Mouse (Mus musculus) MN1 (cell line): ENCODE results near the gene Fam114a2.
"Not testable (repeated sequence)": the region's sequence is repeated elsewhere in the genome, so short reads cannot be mapped to it uniquely, and the experiment has no call there.

ENCODE experiments used
- DNase-seq: peaks from one replicate; pipeline ENCODE4 v3.0.0-alpha.2; 2016; ENCODE audit warnings: low spot score

Fam114a2 gene

DNA sequence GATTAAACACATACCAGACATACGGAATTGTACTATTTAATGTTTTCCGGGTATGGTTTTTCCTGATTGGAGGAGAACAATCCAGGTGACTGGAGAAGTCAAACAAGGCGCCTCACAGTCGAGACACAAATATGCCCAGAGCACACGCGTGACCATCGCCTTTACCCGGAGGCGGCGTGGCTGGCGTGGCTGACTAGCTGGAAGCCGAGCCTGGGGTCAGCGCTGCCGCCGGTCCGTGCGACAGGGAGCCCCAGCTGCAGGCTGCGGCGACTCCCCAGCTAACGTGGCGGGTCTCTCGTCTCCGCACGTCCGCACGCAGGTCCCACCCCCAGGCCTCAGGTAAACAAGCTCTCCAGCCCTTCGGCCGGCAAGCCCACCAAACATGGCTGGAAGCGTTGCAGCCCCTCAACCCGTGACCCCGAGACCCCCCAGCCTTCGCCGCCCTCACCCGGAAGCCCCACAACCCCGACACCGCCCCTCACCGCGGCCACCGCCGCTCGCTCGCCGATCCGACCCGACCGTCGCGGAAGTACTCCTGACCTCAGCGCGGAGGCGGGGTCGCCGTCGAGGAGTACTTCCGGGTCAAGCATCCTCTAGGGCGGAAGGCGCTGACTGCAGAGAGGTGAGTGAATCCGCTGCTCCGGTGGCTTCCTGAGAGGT, at the start of gene Fam114a2, which contains the start of gene Mfap3:
Fam114a2 (minus strand) TSS at position 527 of the 660 bp plus-strand sequence.
Mfap3 (plus strand) TSS at position 574 of the 660 bp plus-strand sequence.
- peak; percentile 94 for DNase-seq

DNA sequence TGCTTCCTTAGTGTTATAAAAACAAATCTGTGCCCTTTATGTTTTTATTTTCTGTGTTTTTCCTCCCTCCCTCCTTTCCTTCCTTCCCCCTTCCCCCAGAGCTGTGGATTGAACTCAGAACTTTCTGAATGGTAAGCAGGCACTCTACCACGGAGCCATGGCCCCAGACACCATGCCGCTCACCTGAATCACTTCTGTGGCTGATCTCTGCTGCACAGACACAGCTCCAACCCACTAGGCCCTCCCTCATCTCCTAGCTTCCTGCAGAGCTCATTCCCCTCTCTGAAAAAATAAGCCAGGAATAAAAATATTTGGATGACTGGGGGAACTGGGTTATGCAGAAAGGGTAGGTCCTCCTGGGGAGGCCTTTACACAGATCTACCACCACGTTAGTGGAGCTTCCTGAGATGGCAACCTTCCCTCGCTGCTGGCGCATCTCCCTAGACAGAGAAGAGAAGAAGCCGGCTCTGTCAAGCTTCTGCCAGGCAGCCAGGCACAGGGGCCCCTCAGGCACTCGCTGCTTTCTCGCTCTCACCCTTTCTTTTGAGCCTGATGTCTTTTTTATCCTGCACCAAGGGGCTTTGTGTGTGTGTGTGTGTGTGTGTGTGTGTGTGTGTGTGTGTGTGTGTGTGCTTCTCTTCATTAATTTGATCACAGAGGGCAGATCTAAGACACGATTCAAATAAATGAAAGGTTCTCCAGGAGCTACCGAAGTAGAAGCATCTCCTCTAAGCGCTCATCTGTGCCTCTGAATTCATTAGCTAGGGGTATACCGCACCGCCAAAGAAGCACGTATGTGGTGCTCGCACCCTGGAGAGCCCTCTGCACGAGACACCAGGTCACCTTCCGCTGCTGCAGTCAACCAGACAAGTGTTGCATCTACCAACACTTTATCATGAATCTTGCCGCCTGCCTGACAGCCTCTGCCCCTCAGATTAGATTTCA, 47.9 kb upstream of the Fam114a2 start:
- DNase-seq: no peak

DNA sequence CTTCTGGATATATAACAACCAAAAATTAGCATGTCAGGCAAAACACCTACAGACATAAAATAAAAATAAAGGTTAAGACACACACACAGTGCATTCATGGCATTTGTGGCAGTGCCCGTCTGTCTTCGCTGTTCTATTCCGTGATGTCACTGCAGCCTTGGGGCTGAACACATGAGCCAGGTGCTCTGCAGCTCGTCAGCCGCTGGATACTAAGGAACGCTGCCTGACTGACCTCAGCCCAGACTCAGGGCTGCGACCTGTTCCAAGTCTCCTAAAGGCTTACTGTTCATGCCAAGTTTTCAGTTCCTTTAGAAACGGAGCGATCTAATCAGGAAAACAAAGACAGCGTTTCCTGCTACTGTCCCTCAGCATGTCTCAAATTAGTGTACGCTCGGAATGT, 46.1 kb upstream of the Fam114a2 start:
- no peak for DNase-seq

DNA sequence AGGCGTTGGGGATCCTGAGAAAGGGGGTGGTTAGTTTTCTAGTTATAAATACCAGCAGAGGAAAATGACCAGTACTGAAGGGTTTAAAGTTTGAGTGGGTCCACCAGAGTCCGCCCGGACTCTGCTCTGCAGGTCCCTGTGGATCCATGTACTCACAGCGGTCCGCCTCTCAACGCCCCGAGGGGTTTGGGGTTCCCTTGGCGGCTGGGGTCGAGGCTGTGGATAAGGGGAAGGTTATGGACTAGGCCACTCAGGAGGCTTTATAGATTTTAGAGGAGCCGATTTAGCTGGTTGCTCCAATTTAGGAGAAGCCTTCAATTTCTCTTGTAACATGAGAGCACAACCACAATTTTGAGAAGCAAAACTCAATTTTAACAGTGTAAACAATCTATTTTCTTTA, 39.5 kb upstream of the Fam114a2 start:
- not testable (repeated sequence) for DNase-seq

DNA sequence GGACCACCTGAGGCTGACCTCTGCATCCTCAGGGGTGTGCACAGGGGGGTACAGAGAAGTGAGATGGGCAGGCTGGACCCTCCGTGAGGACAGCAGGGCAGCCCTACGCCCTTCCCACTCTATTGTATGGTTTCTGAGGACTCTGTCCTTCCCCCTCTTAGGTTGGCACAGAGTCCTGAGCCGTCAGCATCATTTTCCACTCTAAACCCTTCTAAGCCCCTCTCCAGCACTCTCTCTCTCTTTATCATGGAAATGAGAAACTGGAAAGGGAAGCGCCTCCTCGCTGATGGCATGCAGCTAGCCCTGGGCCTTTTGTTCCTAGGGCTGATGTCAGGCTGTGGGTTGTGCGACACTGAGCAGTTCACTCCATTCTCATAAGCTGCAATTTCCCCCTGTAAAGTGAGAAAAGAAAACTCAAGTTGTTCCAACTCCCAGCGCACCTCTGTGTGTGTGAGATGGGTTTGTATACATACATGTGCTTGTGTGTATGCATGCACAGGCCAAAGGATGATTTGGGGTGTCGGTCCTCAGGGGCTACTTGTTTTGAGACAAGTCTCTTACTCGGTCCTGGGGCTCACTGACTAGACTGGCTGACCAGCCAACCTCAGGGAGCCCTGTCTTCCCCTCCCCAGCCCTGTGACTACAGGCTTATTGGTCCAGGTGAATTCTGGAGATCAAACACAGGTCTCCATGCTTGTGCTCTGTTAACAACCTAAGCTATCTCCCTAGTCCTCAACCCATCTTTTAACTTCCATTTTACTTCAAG, 34.8 kb upstream of the Fam114a2 start:
- no peak for DNase-seq

DNA sequence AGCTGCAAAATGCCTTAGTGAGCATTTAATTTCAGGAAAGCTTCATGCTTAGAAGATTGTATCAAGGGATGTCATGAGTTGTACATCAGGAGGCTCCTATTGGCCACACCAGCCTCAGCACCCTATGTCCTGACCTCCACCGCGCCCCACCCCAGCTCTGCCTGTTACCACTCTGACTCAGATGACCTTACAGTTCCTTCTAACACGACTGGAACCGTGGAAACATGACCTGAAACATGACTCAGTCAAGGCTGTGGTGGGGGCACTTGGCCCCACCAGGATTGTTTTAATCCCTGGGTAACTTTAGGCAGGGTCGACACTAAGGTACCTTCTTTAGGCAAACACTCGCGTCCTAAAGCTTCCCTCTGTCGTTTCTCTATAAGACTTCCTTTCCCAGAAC, 32.6 kb upstream of the Fam114a2 start:
- no peak for DNase-seq

DNA sequence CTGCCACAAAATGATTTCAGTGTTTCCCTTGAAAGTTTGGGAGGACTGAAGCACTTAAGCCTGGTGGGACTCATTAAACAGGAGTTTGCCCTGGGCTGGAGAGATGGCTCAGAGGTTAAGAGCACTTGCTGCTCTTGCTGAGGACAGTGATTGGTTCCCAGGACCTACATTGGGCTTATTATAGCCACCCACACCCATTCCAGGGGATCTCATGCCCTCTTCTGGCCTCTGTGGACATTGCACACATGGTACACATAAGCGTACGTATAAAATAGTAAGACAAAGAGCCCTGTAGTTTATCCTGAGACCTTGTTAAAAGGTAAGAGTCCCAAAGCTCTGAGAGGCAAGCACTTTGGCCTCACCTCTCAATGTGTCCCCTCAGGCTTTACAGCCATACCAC, 31.8 kb upstream of the Fam114a2 start:
- no peak for DNase-seq

DNA sequence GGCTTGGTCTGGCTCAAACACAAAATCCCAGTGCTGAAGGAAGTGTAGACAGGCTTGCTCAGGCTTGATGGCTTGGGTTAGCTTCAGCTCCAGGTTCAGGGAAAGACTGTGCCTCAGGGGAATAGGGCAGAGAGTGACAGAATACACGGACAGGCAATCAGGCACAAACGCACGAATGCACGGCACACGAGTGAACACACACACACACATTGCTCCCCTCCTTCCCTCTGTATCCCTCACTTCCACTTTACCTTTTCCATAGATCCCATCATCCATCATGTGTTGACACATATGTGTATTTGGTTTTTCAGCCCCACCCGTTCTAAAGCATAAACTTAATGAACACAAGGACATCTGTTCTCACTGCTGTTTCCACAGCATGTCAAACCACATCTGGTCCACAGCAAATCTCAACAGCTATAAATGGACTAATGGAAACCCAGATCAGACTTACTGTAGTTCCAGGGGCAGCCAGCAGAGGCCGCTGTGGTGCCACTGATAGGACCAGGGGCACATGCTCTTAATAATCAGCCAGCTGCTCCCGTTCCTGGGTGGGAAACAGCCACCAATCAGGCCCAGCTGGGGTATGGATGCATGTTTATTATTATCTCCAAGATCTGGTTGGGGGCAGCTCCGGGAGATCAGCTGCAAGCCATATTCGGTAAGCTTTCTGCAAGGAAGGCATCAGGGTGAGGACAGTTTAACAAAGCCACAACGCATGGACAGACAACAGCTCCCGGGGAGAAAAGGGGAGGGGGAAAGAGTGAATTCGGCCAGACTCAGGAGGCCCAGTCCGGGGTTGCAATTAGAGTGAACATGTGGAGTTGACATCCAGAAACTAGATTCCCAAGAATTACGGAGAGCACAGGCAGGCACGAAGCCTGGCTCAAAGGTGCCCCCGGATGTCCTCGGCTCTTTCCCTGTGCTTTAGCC, 30.5 kb upstream of the Fam114a2 start:
- peak; percentile 89 for DNase-seq

DNA sequence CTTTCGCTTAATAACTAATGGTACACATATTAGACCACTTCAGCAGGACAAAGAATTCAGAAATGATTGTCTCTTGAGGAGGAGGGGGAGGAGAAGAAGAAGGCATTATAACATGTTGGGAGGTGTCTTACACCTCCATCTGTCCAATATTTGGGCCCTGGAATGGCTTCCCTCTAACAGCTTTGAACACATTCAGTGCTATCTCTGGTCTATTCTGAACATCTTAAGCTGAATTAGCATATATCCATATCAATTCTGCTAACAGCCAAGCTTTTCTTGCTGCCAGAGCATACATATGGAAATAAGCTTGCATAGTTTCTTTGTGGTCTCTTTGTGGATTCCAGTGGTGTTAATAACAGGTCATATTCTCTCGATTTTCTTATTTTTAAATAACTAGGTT, 22.3 kb upstream of the Fam114a2 start:
- no peak for DNase-seq

DNA sequence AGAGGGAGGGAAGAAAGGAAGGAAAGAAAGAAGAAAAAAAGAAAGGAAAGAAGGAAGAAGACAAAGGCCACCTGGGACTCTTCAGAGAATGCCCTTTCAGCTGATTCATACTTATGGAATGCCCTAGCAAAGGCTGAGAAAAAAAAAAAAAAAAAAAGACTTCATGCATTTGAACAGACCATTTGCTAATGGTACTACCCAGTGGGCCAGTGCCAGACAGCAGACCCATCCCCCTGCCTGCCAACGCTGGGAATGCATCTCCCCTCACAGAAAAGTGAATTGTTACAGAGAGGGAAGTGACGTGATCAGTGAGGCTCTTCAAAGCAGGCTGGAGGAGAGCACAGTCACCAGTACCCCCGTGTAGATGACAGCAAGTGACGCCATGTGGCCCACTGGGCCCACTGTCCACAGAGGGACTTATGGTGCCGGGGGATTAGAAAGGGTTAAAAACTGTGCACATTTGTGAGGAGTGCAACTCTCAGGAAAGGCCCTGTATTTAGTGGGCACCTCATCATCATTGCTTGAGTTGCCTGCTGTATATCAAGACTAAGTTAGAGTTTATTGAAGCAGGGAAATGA, 21.5 kb upstream of the Fam114a2 start:
- DNase-seq: no peak

DNA sequence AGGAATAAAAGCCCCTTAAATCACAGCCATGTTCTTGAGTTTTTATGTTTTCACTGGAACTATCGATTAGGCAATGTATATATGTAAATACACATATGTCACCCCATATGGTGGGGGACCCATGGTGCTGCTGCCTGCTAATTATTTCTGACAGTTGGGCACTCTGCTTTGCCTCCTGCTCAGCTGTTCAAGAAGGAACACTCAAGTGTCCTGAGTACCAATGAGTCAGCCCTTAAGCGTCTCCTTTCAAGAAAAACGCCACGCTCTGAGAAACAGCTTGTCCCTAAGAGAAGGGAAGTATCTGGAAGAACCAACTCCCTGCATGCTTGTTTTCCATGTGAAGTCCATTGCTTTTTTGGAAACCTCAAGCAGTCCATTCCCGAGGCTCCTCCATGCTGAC, 17.5 kb upstream of the Fam114a2 start:
- no peak for DNase-seq

DNA sequence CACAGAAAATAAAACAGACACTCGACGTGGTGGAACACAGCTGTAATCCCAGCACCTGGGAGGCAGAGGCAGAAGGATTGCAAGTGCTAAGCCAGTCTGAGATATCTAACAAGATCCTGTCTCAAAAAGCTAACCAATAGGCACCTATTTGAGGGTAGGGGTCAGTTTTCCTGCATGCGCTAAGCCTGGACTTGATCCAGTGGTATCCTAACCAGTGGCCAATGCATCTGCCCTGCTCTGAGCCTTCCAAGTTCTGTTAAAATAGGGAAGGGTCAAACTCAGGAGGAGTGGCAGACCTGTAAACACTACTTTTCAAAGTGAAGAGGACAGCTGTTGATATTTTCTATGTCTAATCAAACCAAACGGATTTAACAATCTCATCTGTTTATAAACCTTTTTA, 13.9 kb upstream of the Fam114a2 start:
- no peak for DNase-seq

DNA sequence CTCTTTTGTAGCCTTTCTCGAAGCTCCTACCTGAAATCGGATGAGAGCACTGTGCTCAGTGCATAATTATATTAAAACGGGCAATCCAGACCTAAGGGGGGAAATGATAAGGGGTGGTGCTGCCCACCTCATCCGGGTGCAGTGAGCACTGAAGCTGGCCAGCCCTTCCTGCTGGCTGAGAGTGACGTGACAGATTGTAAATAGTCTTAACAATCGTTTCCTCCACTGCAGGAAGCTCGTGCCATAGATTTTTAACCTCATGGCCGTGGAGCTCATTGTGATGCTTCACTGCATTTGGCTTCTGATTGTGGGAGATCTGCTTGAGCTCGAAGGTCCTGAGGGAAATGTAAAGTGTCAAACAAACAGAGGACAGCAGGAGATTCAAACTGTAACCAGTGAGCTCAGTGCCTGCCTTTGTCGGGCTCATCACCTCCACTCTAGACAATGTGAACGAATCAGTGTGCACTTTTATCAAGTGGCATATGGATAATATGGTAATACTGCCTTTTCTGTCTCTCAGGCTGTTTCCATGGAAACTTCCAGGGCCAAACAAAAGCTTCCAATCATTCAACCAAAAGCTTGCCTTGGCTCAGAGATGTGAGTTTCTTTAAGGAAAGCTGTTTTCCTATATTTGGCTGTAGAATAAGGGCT, 13.0 kb upstream of the Fam114a2 start:
- DNase-seq: no peak

DNA sequence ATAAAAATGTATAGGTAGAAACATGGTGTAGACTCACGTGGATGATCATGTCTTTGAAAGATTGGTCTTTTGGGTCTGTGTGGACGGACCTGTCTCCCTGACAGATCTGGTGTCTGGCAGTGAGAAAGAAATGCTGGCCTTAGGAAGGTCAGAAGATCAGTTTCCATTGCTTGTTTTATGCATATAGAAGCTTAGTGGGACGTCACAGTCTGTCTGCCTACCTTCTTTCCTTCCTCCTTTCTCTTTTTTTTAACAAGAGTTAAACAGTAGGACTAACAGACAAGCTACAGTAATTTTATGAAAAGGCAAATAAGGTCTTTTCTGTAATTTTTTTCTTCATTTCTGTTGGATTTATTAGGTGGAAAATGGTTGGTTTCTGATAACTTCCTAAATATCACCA, 10.7 kb upstream of the Fam114a2 start:
- no peak for DNase-seq

DNA sequence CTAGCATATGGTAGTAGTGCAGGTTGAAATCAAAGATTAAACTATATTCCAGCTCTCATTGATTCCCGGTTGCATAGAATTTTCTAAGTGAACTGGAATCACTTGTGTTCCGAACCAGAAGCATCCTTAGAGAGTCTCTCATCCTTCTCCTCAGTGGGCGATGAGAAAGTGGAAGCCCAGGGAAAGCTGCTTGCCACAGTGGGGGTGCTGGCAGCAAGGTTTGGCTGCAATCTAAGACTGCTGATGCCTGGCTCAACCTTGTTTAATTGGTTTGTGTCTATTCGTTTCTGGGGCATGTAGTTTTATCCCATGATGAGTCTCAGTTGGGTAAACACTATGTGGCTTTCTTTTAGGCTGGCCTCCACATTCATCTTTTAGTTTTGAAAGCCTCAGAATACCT, 9.1 kb upstream of the Fam114a2 start:
- DNase-seq: no peak

DNA sequence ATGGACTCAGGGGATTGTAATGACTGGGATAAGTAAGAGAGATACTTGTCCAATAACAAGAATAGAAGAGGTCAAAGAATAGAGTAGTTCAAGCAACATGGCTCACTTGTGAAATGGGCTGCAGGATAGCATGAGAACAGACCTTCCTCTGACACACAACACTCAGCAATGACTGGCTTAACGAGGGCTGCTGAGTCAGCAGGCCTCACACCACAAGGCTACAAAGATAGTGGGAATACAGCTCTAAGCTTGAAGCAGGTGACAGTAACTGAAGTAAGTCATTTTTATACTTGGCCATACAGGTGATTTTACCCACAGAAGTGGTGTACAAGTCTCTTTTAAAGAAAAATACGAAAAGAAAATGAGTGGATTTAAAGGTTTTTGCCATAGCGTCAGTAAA, 7.5 kb upstream of the Fam114a2 start:
- DNase-seq: no peak

DNA sequence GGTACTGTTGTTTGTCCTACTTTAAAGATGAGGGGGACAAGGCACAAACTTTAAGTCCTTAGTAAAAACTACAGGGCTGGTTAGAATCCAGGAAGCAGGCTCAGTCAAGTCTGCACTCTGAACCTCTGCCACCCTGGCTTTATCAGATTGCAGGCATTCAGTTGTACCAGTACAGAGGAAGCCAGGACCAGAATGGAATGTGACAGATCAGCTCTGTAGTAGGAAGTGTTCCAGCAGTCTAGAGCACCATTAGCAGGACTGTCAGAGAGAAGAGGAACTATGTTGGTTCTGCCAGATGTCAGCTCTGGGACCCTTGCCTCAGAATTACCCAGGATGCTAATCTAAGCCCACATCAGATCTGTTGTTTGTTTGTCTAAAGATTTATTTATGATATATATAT, 6.2 kb upstream of the Fam114a2 start:
- no peak for DNase-seq

DNA sequence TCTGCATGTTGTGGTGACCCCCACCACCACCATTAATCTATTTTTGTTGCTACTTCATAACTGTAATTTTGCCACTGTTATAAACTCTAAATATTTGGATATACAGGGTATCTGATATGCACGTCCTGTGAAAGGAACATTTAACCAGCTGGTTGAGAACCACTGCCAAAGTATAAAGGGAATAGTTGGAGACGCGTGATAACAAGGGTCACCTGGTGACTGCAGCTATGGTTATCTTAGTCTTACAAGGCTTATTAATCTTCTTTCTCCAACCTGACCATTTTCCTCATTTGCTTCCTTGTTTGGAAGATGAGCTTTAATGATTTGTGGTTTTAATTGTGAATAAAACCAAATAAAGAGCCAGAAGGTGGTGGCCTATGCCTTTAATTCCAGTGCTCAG, 5.0 kb upstream of the Fam114a2 start:
- DNase-seq: no peak

DNA sequence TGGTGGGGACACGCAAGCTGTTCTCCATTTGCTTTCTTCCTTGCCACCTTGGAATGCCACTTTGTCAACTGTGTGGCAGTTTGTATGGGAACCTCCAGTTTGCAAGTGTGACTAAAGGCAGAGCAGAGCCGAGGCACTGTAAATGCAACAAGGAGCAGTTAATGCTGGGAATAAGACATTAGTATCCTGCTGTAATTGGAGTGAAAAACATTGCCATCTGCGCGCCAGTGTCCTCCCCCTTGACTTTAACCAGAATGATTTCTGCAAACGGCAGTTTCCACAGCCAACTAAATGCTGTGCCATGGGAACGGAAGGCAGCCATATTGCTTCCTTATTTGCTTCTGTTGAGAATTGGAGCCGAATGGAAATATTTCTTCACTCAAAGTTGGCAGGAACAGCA, 3.6 kb upstream of the Fam114a2 start:
- no peak for DNase-seq

DNA sequence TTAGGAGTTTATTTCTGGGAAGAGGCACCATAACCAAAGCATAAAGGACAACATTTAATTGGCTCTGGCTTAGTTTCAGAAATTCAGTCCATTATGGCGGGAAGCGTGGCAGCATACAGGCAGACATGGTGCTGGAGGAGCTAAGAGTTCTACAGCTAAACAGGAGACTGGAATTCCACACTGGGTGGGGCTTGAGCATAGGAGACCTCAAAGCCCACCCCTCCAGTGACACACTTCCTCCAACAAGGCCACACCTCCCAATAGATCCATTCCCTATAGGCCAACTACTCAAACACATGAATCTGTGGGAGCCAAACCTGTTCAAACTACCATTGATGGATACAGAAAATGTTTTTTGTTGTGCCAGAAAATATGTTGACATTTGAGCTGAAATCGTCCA, 2.8 kb upstream of the Fam114a2 start:
- DNase-seq: no peak

DNA sequence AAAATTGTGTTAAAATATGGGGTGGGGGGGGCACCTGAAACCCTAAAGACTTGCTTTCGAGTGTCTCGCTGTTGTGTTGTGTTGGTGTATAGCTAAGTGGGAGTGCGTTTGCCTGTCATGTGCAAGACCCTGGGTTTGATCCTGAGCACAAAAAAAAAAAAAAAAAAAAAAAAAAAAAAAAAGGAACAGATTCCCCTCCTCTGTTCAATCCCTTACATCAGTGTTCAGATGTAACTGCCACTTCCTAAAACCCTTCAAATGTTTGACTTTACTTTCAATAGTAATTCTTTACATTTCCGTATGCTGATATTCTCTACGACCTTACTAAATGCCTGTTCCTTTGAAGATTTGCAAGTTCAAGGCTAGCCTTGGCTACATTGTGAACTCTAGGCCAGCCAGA, 887 bp upstream of the Fam114a2 start:
- no peak for DNase-seq
